Mouse (Mus musculus) neutrophil, adult 59 days (primary cell): ENCODE measurements around the gene Prkcsh. TPM values are rescaled to one million over a fixed set of nuclear protein-coding genes. Genes with fewer than 3 reads are reported as not detected.

Experiments used
- total RNA-seq, 2 experiments: library from RNA; stranded (reverse); gene quantifications; 1 replicate in 1 of 2; 2 replicates in 1 of 2; pipeline ENCODE4 v1.2.4; 2023

The Prkcsh gene
- 10 to 100 TPM; 53.0 to 58.7 TPM for total RNA-seq

GRCm38 (mm10) chr9:22002194-22003162, at the start of gene Prkcsh, which contains the start of gene Ccdc151:
TSS of gene Prkcsh (plus strand) at chr9:22002806.
TSS of gene Ccdc151 (minus strand) at chr9:22002634.

GRCm38 (mm10) chr9:21955570-21956281, 46.9 kb upstream of the Prkcsh start, which contains the start of gene Swsap1:
TSS of gene Swsap1 (plus strand) at chr9:21955755.

GRCm38 (mm10) chr9:21963417-21963816, 39.2 kb upstream of the Prkcsh start, which contains the start of gene Epor:
TSS of gene Epor (minus strand) at chr9:21963506.

GRCm38 (mm10) chr9:21989230-21990110, 13.1 kb upstream of the Prkcsh start, which contains the start of gene Rgl3:
TSS of gene Rgl3 (minus strand) at chr9:21989446.

GRCm38 (mm10) chr9:22051958-22052254, 49.3 kb downstream of the Prkcsh start, which contains the start of gene Elavl3:
TSS of gene Elavl3 (minus strand) at chr9:22052023.

Other genes starting within 250 kb of the Prkcsh start
- gene Spc24, start 242.5 kb upstream of the Prkcsh start, total RNA-seq: 10 to 100 TPM; 26.1 to 36.9 TPM
- gene Kank2, start 204.1 kb upstream of the Prkcsh start, total RNA-seq: under 1 TPM; 0.36 to 0.60 TPM
- gene Angptl8, start 167.3 kb upstream of the Prkcsh start, total RNA-seq: not detected
- gene Dock6, start 150.2 kb upstream of the Prkcsh start, total RNA-seq: 1 to 10 TPM; 1.6 to 2.4 TPM
- gene Rab3d, start 84.6 kb upstream of the Prkcsh start, total RNA-seq: 100 to 1,000 TPM; 172 to 188 TPM
- gene Ccdc159, start 75.3 kb upstream of the Prkcsh start, total RNA-seq: 1 to 10 TPM; 1.3 TPM
- 10 to 100 TPM; 16.9 to 18.5 TPM for gene Tmem205, start 75.2 kb upstream of the Prkcsh start, total RNA-seq
- 1 to 10 TPM; 1.0 TPM for gene Plppr2, start 65.8 kb upstream of the Prkcsh start, total RNA-seq
- 1 to 10 TPM; 3.6 to 5.4 TPM for gene Swsap1, start 47.1 kb upstream of the Prkcsh start, total RNA-seq
- gene Epor, start 39.3 kb upstream of the Prkcsh start, total RNA-seq: 1 to 10 TPM; 3.4 to 8.7 TPM
- not detected for gene Rgl3, start 13.4 kb upstream of the Prkcsh start, total RNA-seq
- not detected for gene Ccdc151, start 172 bp upstream of the Prkcsh start, total RNA-seq
- not detected for gene Elavl3, start 49.2 kb downstream of the Prkcsh start, total RNA-seq
- gene Gm49318, start 68.5 kb downstream of the Prkcsh start, total RNA-seq: not detected
- 10 to 100 TPM in 1 of 2 experiments, 1 to 10 TPM in 1; 8.4 to 12.0 TPM for gene Zfp653, start 68.6 kb downstream of the Prkcsh start, total RNA-seq
- gene Ecsit, start 82.6 kb downstream of the Prkcsh start, total RNA-seq: 1 to 10 TPM; 7.1 to 8.9 TPM
- gene Cnn1, start 96.4 kb downstream of the Prkcsh start, total RNA-seq: not detected
- gene Elof1, start 114.4 kb downstream of the Prkcsh start, total RNA-seq: 10 to 100 TPM; 35.8 to 42.7 TPM
- 10 to 100 TPM; 17.1 to 26.9 TPM for gene Acp5, start 132.9 kb downstream of the Prkcsh start, total RNA-seq
- gene Pigyl, start 154.0 kb downstream of the Prkcsh start, total RNA-seq: 10 to 100 TPM; 14.6 to 16.6 TPM
- gene Zfp872, start 185.3 kb downstream of the Prkcsh start, total RNA-seq: not detected
- gene Zfp809, start 222.9 kb downstream of the Prkcsh start, total RNA-seq: 10 to 100 TPM; 15.5 TPM